Mouse (Mus musculus) heart, embryonic 11.5 days (tissue): ENCODE data around the gene Tbxa2r. TPM values are rescaled to one million over a fixed set of nuclear protein-coding genes. Genes with fewer than 3 reads are reported as not detected.

ENCODE experiments used
- ATAC-seq: fragments of 200-750 bp; cut with Nextera tagmentation; replicated peaks from 2 replicates; pipeline ENCODE4 v1.8.0; 2017; ENCODE audit warnings: moderate library complexity; ENCODE audit not compliant: insufficient number of reproducible peaks, low FRiP score, low TSS enrichment
- H3K27ac ChIP-seq: fragments of 300-500 bp; sonication (generic); 2 replicates; pipeline ENCODE4 v1.5.1; 2014; ENCODE audit warnings: mild to moderate bottlenecking, low read depth, low read length
- H3K27me3 ChIP-seq: fragments of 300-500 bp; sonication (generic); 2 replicates; pipeline ENCODE4 v1.6.1; 2014; ENCODE audit warnings: mild to moderate bottlenecking, low read length, mixed read lengths; ENCODE audit not compliant: control insufficient read depth, insufficient read depth
- H3K36me3 ChIP-seq: fragments of 300-500 bp; sonication (generic); 2 replicates; pipeline ENCODE4 v1.6.1; 2014; ENCODE audit warnings: mild to moderate bottlenecking, low read length, moderate library complexity, mixed read lengths; ENCODE audit not compliant: control insufficient read depth, insufficient read depth
- H3K4me1 ChIP-seq: fragments of 300-500 bp; sonication (generic); 2 replicates; pipeline ENCODE4 v1.6.1; 2014; ENCODE audit warnings: low read length; ENCODE audit not compliant: control insufficient read depth, insufficient read depth
- H3K4me2 ChIP-seq: fragments of 300-500 bp; sonication (generic); 2 replicates; pipeline ENCODE4 v1.6.1; 2014; ENCODE audit warnings: mild to moderate bottlenecking, moderate library complexity
- H3K4me3 ChIP-seq: fragments of 300-500 bp; sonication (generic); 2 replicates; pipeline ENCODE4 v1.5.1; 2014; ENCODE audit warnings: low read depth, low read length
- H3K9ac ChIP-seq: fragments of 300-500 bp; sonication (generic); 2 replicates; pipeline ENCODE4 v1.6.1; 2014; ENCODE audit warnings: mild to moderate bottlenecking, low read depth, low read length, moderate library complexity
- H3K9me3 ChIP-seq: fragments of 300-500 bp; sonication (generic); replicated peaks from 2 replicates; pipeline ENCODE4 v1.6.1; 2016; ENCODE audit warnings: low read length; ENCODE audit not compliant: control insufficient read depth
- WGBS: fragments of 180-500 bp; shearing (Covaris S2); extraction: QIAGEN DNeasy Blood & Tissue Kit; methylation state at CpG from one replicate; pipeline ENCODE4 v1.1.7; 2014; ENCODE audit not compliant: insufficient replicate concordance; 5-methylcytosine and 5-hydroxymethylcytosine counted together
- polyA plus RNA-seq: library from polyadenylated mRNA; unstranded; fragments of >200 nt; fragmentation: Nextera tagmentation; extraction: Ambion mirVana; gene quantifications from 2 replicates; pipeline ENCODE4 v1.2.1, GENCODE M21; 2014

Tbxa2r gene
- polyA plus RNA-seq, result 10.9 and 11.2 TPM in 2 replicates

GRCm38 (mm10) chr10:81328386-81328785, at the start of gene Tbxa2r:
Tbxa2r (plus strand) TSS chr10:81328731.
- no peaks in the 10 kb centered on the region for H3K9me3 ChIP-seq
- H3K9ac ChIP-seq, result peak within 1 kb of the TSS; percentile 54
- H3K4me1 ChIP-seq, result peaks cover 50% of the 10 kb centered on the region
- peak within 1 kb of the TSS; percentile 26; the same call in 1 of the 2 replicates for H3K4me3 ChIP-seq
- H3K27me3 ChIP-seq, result peaks cover 3% of the 10 kb centered on the region
- H3K4me2 ChIP-seq, result peak within 1 kb of the TSS; percentile 59
- H3K27ac ChIP-seq, result peak within 1 kb of the TSS; percentile 90
- ATAC-seq, result peak; percentile 44
- peaks cover 36% of the 10 kb centered on the region for H3K36me3 ChIP-seq
- WGBS, result 3% methylated on average over 10 of the region's 10 CpGs

GRCm38 (mm10) chr10:81279496-81279895, 49.0 kb upstream of the Tbxa2r start:
- no peaks in the 10 kb centered on the region for H3K9me3 ChIP-seq
- ATAC-seq, result no peak
- H3K4me2 ChIP-seq, result no peak overlapping the region
- H3K4me3 ChIP-seq, result no peak overlapping the region
- H3K27ac ChIP-seq, result no peak overlapping the region
- peaks cover 5% of the 10 kb centered on the region; the same call in 1 of the 2 replicates for H3K4me1 ChIP-seq
- no peaks in the 10 kb centered on the region; the same call in 1 of the 2 replicates for H3K36me3 ChIP-seq
- H3K9ac ChIP-seq, result no peak overlapping the region
- peaks cover 61% of the 10 kb centered on the region for H3K27me3 ChIP-seq
- 23% methylated on average over 10 of the region's 10 CpGs for WGBS

- Histone ChIP-seq H3K27ac (no peak overlapping the region), H3K4me2 (no peak overlapping the region; the same call in 1 of the 2 replicates), H3K27me3 (peaks cover 62% of the 10 kb centered on the region), H3K9ac (no peak overlapping the region), H3K9me3 (no peaks in the 10 kb centered on the region), H3K4me3 (no peak overlapping the region), H3K36me3 (no peaks in the 10 kb centered on the region), H3K4me1 (peaks cover 3% of the 10 kb centered on the region; the same call in 1 of the 2 replicates)
- ATAC-seq, result no peak
- WGBS, result 37% methylated on average over 6 of the region's 6 CpGs
These were observed 44.3 kb upstream of the Tbxa2r start for GRCm38 (mm10) chr10:81284189-81284588.

- Histone ChIP-seq H3K4me2 (peak overlapping the region; percentile 86; the same call in 1 of the 2 replicates), H3K36me3 (no peaks in the 10 kb centered on the region), H3K4me3 (peak overlapping the region; percentile 51; the same call in 1 of the 2 replicates), H3K4me1 (no peaks in the 10 kb centered on the region), H3K9me3 (no peaks in the 10 kb centered on the region), H3K27ac (no peak overlapping the region), H3K27me3 (peaks cover 61% of the 10 kb centered on the region), H3K9ac (no peak overlapping the region)
- no peak for ATAC-seq
- WGBS, result 10% methylated on average over 17 of the region's 17 CpGs
These were observed 43.8 kb upstream of the Tbxa2r start for GRCm38 (mm10) chr10:81284719-81285118.

GRCm38 (mm10) chr10:81285694-81286450, 42.7 kb upstream of the Tbxa2r start:
- Histone ChIP-seq H3K27ac (no peak overlapping the region), H3K4me1 (peaks cover 4% of the 10 kb centered on the region; the same call in 1 of the 2 replicates), H3K27me3 (peaks cover 61% of the 10 kb centered on the region), H3K9ac (peak overlapping the region; percentile 71), H3K4me2 (peak overlapping the region; percentile 86), H3K36me3 (no peaks in the 10 kb centered on the region), H3K9me3 (no peaks in the 10 kb centered on the region), H3K4me3 (peak overlapping the region; percentile 51)
- ATAC-seq, result peak; percentile 58
- 1% methylated on average over 54 of the region's 54 CpGs for WGBS

- ATAC-seq, result no peak
- Histone ChIP-seq H3K4me2 (no peak overlapping the region; the same call in 1 of the 2 replicates), H3K4me1 (peaks cover 8% of the 10 kb centered on the region; the same call in 1 of the 2 replicates), H3K9ac (no peak overlapping the region), H3K27me3 (peaks cover 61% of the 10 kb centered on the region), H3K4me3 (no peak overlapping the region), H3K27ac (no peak overlapping the region), H3K9me3 (no peaks in the 10 kb centered on the region), H3K36me3 (no peaks in the 10 kb centered on the region)
- 42% methylated on average over 6 of the region's 6 CpGs for WGBS
These were observed 41.9 kb upstream of the Tbxa2r start for GRCm38 (mm10) chr10:81286586-81286985.

- Histone ChIP-seq H3K9ac (no peak overlapping the region), H3K4me2 (no peak overlapping the region), H3K4me1 (peaks cover 8% of the 10 kb centered on the region; the same call in 1 of the 2 replicates), H3K27ac (no peak overlapping the region), H3K9me3 (no peaks in the 10 kb centered on the region), H3K4me3 (no peak overlapping the region), H3K36me3 (no peaks in the 10 kb centered on the region), H3K27me3 (peaks cover 62% of the 10 kb centered on the region)
- 49% methylated on average over 8 of the region's 8 CpGs for WGBS
- no peak for ATAC-seq
These were observed 40.9 kb upstream of the Tbxa2r start for GRCm38 (mm10) chr10:81287513-81288157.

- Histone ChIP-seq H3K9me3 (no peaks in the 10 kb centered on the region), H3K27me3 (peaks cover 52% of the 10 kb centered on the region), H3K9ac (no peak overlapping the region), H3K27ac (no peak overlapping the region), H3K36me3 (no peaks in the 10 kb centered on the region), H3K4me1 (peaks cover 10% of the 10 kb centered on the region), H3K4me3 (no peak overlapping the region), H3K4me2 (no peak overlapping the region)
- ATAC-seq, result no peak
- WGBS, result 20% methylated on average over 6 of the region's 6 CpGs
These were observed 39.9 kb upstream of the Tbxa2r start for GRCm38 (mm10) chr10:81288601-81289000.
